Mouse (Mus musculus): ENCODE results near the gene Tpm3. TPM values are rescaled to one million over a fixed set of nuclear protein-coding genes. Genes with fewer than 3 reads are reported as not detected.

Tpm3 gene
- polyA plus RNA-seq, 1 experiment from 2014 or later: 509 TPM

- Histone ChIP-seq H3K9me3 (ENCODE audit: control insufficient read depth, low read length) (no peaks in the 10 kb centered on the region), H3K9ac (ENCODE audit: low read length) (no peak overlapping the region), H3K27me3 (ENCODE audit: control insufficient read depth, insufficient read depth, low read length) (no peaks in the 10 kb centered on the region), H3K27ac (ENCODE audit: low read depth, low read length) (no peak overlapping the region), H3K36me3 (ENCODE audit: control insufficient read depth, insufficient read depth, low read length) (peaks cover 4% of the 10 kb centered on the region), H3K4me3 (ENCODE audit: low read depth, low read length) (no peak overlapping the region), H3K4me1 (ENCODE audit: control insufficient read depth, insufficient read depth, low read length) (no peaks in the 10 kb centered on the region), H3K4me2 (ENCODE audit: low read depth) (no peak overlapping the region)
- ATAC-seq (ENCODE audit: insufficient read depth, low FRiP score, low TSS enrichment) (no peak), DNase-seq (ENCODE audit: low spot score) (no peak)
- 77% methylated on average over 3 of the region's 3 CpGs for WGBS
Observed at GRCm38 (mm10) chr3:90064383-90064782, 8.1 kb upstream of the Tpm3 start.

GRCm38 (mm10) chr3:90065553-90065952 lies 6.9 kb upstream of the Tpm3 start:
- no peak overlapping the region for H3K4me2 ChIP-seq (ENCODE audit: low read depth)
- DNase-seq (ENCODE audit: low spot score): peak; percentile 53
- no peaks in the 10 kb centered on the region for H3K27me3 ChIP-seq (ENCODE audit: control insufficient read depth, insufficient read depth, low read length)
- no peak overlapping the region for H3K9ac ChIP-seq (ENCODE audit: low read length)
- H3K9me3 ChIP-seq (ENCODE audit: control insufficient read depth, low read length): no peaks in the 10 kb centered on the region
- no peak overlapping the region for H3K4me3 ChIP-seq (ENCODE audit: low read depth, low read length)
- H3K4me1 ChIP-seq (ENCODE audit: control insufficient read depth, insufficient read depth, low read length): no peaks in the 10 kb centered on the region
- no peak overlapping the region for H3K27ac ChIP-seq (ENCODE audit: low read depth, low read length)
- ATAC-seq (ENCODE audit: insufficient read depth, low FRiP score, low TSS enrichment): no peak
- peaks cover 4% of the 10 kb centered on the region for H3K36me3 ChIP-seq (ENCODE audit: control insufficient read depth, insufficient read depth, low read length)
- WGBS: 55% methylated on average over 3 of the region's 3 CpGs

GRCm38 (mm10) chr3:90067851-90068250 lies 4.6 kb upstream of the Tpm3 start:
- Histone ChIP-seq H3K9ac (ENCODE audit: low read length) (no peak overlapping the region), H3K36me3 (ENCODE audit: control insufficient read depth, insufficient read depth, low read length) (peaks cover 2% of the 10 kb centered on the region; the same call in 1 of the 2 replicates), H3K4me1 (ENCODE audit: control insufficient read depth, insufficient read depth, low read length) (no peaks in the 10 kb centered on the region), H3K4me3 (ENCODE audit: low read depth, low read length) (no peak overlapping the region), H3K4me2 (ENCODE audit: low read depth) (no peak overlapping the region), H3K27me3 (ENCODE audit: control insufficient read depth, insufficient read depth, low read length) (no peaks in the 10 kb centered on the region), H3K9me3 (ENCODE audit: control insufficient read depth, low read length) (no peaks in the 10 kb centered on the region), H3K27ac (ENCODE audit: low read depth, low read length) (no peak overlapping the region)
- ATAC-seq (ENCODE audit: insufficient read depth, low FRiP score, low TSS enrichment): no peak
- 90% methylated on average over 4 of the region's 4 CpGs for WGBS
- no peak for DNase-seq (ENCODE audit: low spot score)

- DNase-seq (ENCODE audit: low spot score): no peak
- 84% methylated on average over 7 of the region's 7 CpGs for WGBS
- no peak overlapping the region for H3K27ac ChIP-seq (ENCODE audit: low read depth, low read length)
- no peak for ATAC-seq (ENCODE audit: insufficient read depth, low FRiP score, low TSS enrichment)
- no peaks in the 10 kb centered on the region for H3K36me3 ChIP-seq (ENCODE audit: control insufficient read depth, insufficient read depth, low read length)
- no peak overlapping the region for H3K4me2 ChIP-seq (ENCODE audit: low read depth)
- H3K4me3 ChIP-seq (ENCODE audit: low read depth, low read length): no peak overlapping the region
- no peaks in the 10 kb centered on the region for H3K4me1 ChIP-seq (ENCODE audit: control insufficient read depth, insufficient read depth, low read length)
- no peaks in the 10 kb centered on the region for H3K9me3 ChIP-seq (ENCODE audit: control insufficient read depth, low read length)
- no peak overlapping the region for H3K9ac ChIP-seq (ENCODE audit: low read length)
- no peaks in the 10 kb centered on the region for H3K27me3 ChIP-seq (ENCODE audit: control insufficient read depth, insufficient read depth, low read length)
Observed at GRCm38 (mm10) chr3:90069688-90070087, 2.8 kb upstream of the Tpm3 start.

GRCm38 (mm10) chr3:90076921-90077716 lies 4.7 kb downstream of the Tpm3 start:
- Histone ChIP-seq H3K36me3 (ENCODE audit: control insufficient read depth, insufficient read depth, low read length) (no peaks in the 10 kb centered on the region), H3K4me1 (ENCODE audit: control insufficient read depth, insufficient read depth, low read length) (peaks cover 14% of the 10 kb centered on the region), H3K9ac (ENCODE audit: low read length) (no peak overlapping the region), H3K9me3 (ENCODE audit: control insufficient read depth, low read length) (no peaks in the 10 kb centered on the region), H3K4me2 (ENCODE audit: low read depth) (no peak overlapping the region), H3K27ac (ENCODE audit: low read depth, low read length) (no peak overlapping the region), H3K27me3 (ENCODE audit: control insufficient read depth, insufficient read depth, low read length) (no peaks in the 10 kb centered on the region), H3K4me3 (ENCODE audit: low read depth, low read length) (no peak overlapping the region)
- ATAC-seq (ENCODE audit: insufficient read depth, low FRiP score, low TSS enrichment) (no peak), DNase-seq (ENCODE audit: low spot score) (peak; percentile 77)
- 9% methylated on average over 5 of the region's 5 CpGs for WGBS

GRCm38 (mm10) chr3:90078224-90078623 lies 5.8 kb downstream of the Tpm3 start:
- WGBS: 55% methylated on average over 5 of the region's 5 CpGs
- Histone ChIP-seq H3K4me2 (ENCODE audit: low read depth) (no peak overlapping the region), H3K9ac (ENCODE audit: low read length) (no peak overlapping the region), H3K4me1 (ENCODE audit: control insufficient read depth, insufficient read depth, low read length) (peaks cover 14% of the 10 kb centered on the region), H3K4me3 (ENCODE audit: low read depth, low read length) (no peak overlapping the region), H3K27ac (ENCODE audit: low read depth, low read length) (no peak overlapping the region), H3K27me3 (ENCODE audit: control insufficient read depth, insufficient read depth, low read length) (no peaks in the 10 kb centered on the region), H3K9me3 (ENCODE audit: control insufficient read depth, low read length) (no peaks in the 10 kb centered on the region), H3K36me3 (ENCODE audit: control insufficient read depth, insufficient read depth, low read length) (no peaks in the 10 kb centered on the region)
- no peak for ATAC-seq (ENCODE audit: insufficient read depth, low FRiP score, low TSS enrichment)
- DNase-seq (ENCODE audit: low spot score): no peak

GRCm38 (mm10) chr3:90079133-90079762 lies 6.8 kb downstream of the Tpm3 start:
- Histone ChIP-seq H3K36me3 (ENCODE audit: control insufficient read depth, insufficient read depth, low read length) (no peaks in the 10 kb centered on the region), H3K4me3 (ENCODE audit: low read depth, low read length) (peak overlapping the region; percentile 91), H3K9me3 (ENCODE audit: control insufficient read depth, low read length) (no peaks in the 10 kb centered on the region), H3K27ac (ENCODE audit: low read depth, low read length) (peak overlapping the region; percentile 80), H3K27me3 (ENCODE audit: control insufficient read depth, insufficient read depth, low read length) (no peaks in the 10 kb centered on the region), H3K4me1 (ENCODE audit: control insufficient read depth, insufficient read depth, low read length) (peaks cover 14% of the 10 kb centered on the region), H3K4me2 (ENCODE audit: low read depth) (peak overlapping the region; percentile 87), H3K9ac (ENCODE audit: low read length) (peak overlapping the region; percentile 88)
- WGBS: 2% methylated on average over 32 of the region's 33 CpGs
- ATAC-seq (ENCODE audit: insufficient read depth, low FRiP score, low TSS enrichment): peak; percentile 98
- DNase-seq (ENCODE audit: low spot score): peak; percentile 96

- Histone ChIP-seq H3K9ac (ENCODE audit: low read length) (peak overlapping the region; percentile 88), H3K27ac (ENCODE audit: low read depth, low read length) (peak overlapping the region; percentile 80), H3K4me3 (ENCODE audit: low read depth, low read length) (peak overlapping the region; percentile 91), H3K9me3 (ENCODE audit: control insufficient read depth, low read length) (no peaks in the 10 kb centered on the region), H3K4me1 (ENCODE audit: control insufficient read depth, insufficient read depth, low read length) (peaks cover 14% of the 10 kb centered on the region), H3K4me2 (ENCODE audit: low read depth) (peak overlapping the region; percentile 87), H3K27me3 (ENCODE audit: control insufficient read depth, insufficient read depth, low read length) (no peaks in the 10 kb centered on the region), H3K36me3 (ENCODE audit: control insufficient read depth, insufficient read depth, low read length) (no peaks in the 10 kb centered on the region)
- DNase-seq (ENCODE audit: low spot score) (peak; percentile 69), ATAC-seq (ENCODE audit: insufficient read depth, low FRiP score, low TSS enrichment) (peak; percentile 64)
- under 1% methylated on average over 53 of the region's 53 CpGs for WGBS
Observed at GRCm38 (mm10) chr3:90079763-90080497, 7.5 kb downstream of the Tpm3 start.

Measured in neural tube, embryonic 11.5 days (tissue).